Mouse (Mus musculus) myocyte (in vitro differentiated cells): Measurements from ENCODE around the gene Abca7. TPM values are rescaled to one million over a fixed set of nuclear protein-coding genes. Genes with fewer than 3 reads are reported as not detected.
A peak's percentile ranks its signal among the peaks of the same experiment; 100 is the strongest.

Experiments
- H3K27me3 ChIP-seq: one replicate; pipeline ENCODE4 v1.6.1; 2011; ENCODE audit not compliant: control insufficient read depth, insufficient read depth, insufficient read length
- H3K36me3 ChIP-seq: one replicate; pipeline ENCODE4 v1.6.1; 2011; ENCODE audit not compliant: control insufficient read depth, insufficient read depth
- H3K4me2 ChIP-seq: one replicate; pipeline ENCODE4 v1.6.1; 2011; ENCODE audit warnings: low read depth, control low read depth
- H3K4me3 ChIP-seq: one replicate; pipeline ENCODE4 v1.5.1; 2011; ENCODE audit warnings: mild to moderate bottlenecking, control low read depth, moderate library complexity
- H3K79me2 ChIP-seq: one replicate; pipeline ENCODE4 v1.6.1; 2011; ENCODE audit not compliant: control insufficient read depth, insufficient read depth
- H3ac ChIP-seq: one replicate; pipeline ENCODE4 v1.6.1; 2011; ENCODE audit not compliant: control insufficient read depth, insufficient read length
- CEBPB ChIP-seq: IDR thresholded peaks from 2 replicates; pipeline ENCODE4 v1.6.1; 2011; ENCODE audit warnings: mild to moderate bottlenecking, moderate library complexity; ENCODE audit not compliant: poor library complexity, insufficient read depth, severe bottlenecking
- E2F4 ChIP-seq: IDR thresholded peaks from one replicate; pipeline ENCODE4 v1.6.1; 2011; ENCODE audit warnings: mild to moderate bottlenecking, control low read depth, moderate library complexity; ENCODE audit not compliant: insufficient read depth
- MAX ChIP-seq: IDR thresholded peaks from one replicate; pipeline ENCODE4 v1.6.1; 2011; ENCODE audit warnings: low read depth, mild to moderate bottlenecking, control low read depth
- MYOD1 ChIP-seq, 3 experiments: IDR thresholded peaks; one replicate each; pipeline ENCODE4 v1.6.1; 2011; ENCODE audit warnings: control low read depth in 2 of 3, low read depth in 2 of 3, mild to moderate bottlenecking in 2 of 3, moderate library complexity in 1 of 3; ENCODE audit not compliant: insufficient read length in 2 of 3, control insufficient read depth in 1 of 3
- MYOG ChIP-seq, 3 experiments: IDR thresholded peaks; one replicate each; pipeline ENCODE4 v1.6.1; 2011; ENCODE audit warnings: control low read depth in 2 of 3, low read depth in 2 of 3, mild to moderate bottlenecking in 2 of 3; ENCODE audit not compliant: insufficient read length in 2 of 3, control insufficient read depth in 1 of 3, insufficient read depth in 1 of 3
- POLR2A ChIP-seq: IDR thresholded peaks from one replicate; pipeline ENCODE4 v1.6.1; 2011; ENCODE audit warnings: low read depth, mild to moderate bottlenecking, control low read depth, moderate library complexity; ENCODE audit not compliant: insufficient read length
- POLR2AphosphoS2 ChIP-seq: IDR thresholded peaks from one replicate; pipeline ENCODE4 v1.6.1; 2011; ENCODE audit warnings: low read depth, control low read depth; ENCODE audit not compliant: insufficient read length
- REST ChIP-seq: IDR thresholded peaks from one replicate; pipeline ENCODE4 v1.6.1; 2011; ENCODE audit warnings: mild to moderate bottlenecking, control low read depth, moderate library complexity; ENCODE audit not compliant: insufficient read depth, insufficient read length
- SRF ChIP-seq: IDR thresholded peaks from one replicate; pipeline ENCODE4 v1.6.1; 2011; ENCODE audit warnings: low read depth; ENCODE audit not compliant: control insufficient read depth, insufficient read length
- TCF12 ChIP-seq: IDR thresholded peaks from one replicate; pipeline ENCODE4 v1.6.1; 2011; ENCODE audit warnings: mild to moderate bottlenecking, control low read depth; ENCODE audit not compliant: poor library complexity, insufficient read depth, severe bottlenecking
- TCF3 ChIP-seq: IDR thresholded peaks from one replicate; pipeline ENCODE4 v1.6.1; 2011; ENCODE audit warnings: low read depth, control low read depth; ENCODE audit not compliant: insufficient read length
- USF1 ChIP-seq: IDR thresholded peaks from one replicate; pipeline ENCODE4 v1.6.1; 2011; ENCODE audit warnings: low read depth, mild to moderate bottlenecking, control low read depth, moderate library complexity
- polyA plus RNA-seq: library from polyadenylated mRNA; unstranded; fragments of >200 nt; fragmentation: generic; extraction: Trizol; gene quantifications from one replicate; pipeline ENCODE4 v1.2.1, GENCODE M21; 2012; ENCODE audit warnings: missing spikeins

The Abca7 gene
- polyA plus RNA-seq, 1 experiment, result 15.6 TPM

GRCm38 (mm10) chr10:80050885-80051617 lies 54.8 kb downstream of the Abca7 start:
- no peak for TF ChIP-seq TCF3
- TF ChIP-seq REST, result no peak
- no peak for TF ChIP-seq TCF12
- no peak for TF ChIP-seq MYOD1 (IDR thresholded peaks at IDR 0.05; ENCODE audit: control insufficient read depth in 1 of 3, insufficient read length in 2 of 3, low read depth in 2 of 3)
- TF ChIP-seq MAX, result no peak
- TF ChIP-seq USF1, result no peak
- TF ChIP-seq CEBPB, result no peak
- no peak for TF ChIP-seq POLR2AphosphoS2
- no peak for TF ChIP-seq SRF
- no peak for TF ChIP-seq E2F4
- no peak for TF ChIP-seq POLR2A
- TF ChIP-seq MYOG (IDR thresholded peaks at IDR 0.05; ENCODE audit: control insufficient read depth in 1 of 3, insufficient read depth in 1 of 3, insufficient read length in 2 of 3, low read depth in 2 of 3), result no peak

GRCm38 (mm10) chr10:80051618-80052373 lies 55.5 kb downstream of the Abca7 start:
- TF ChIP-seq TCF3, result peak; percentile 19
- TF ChIP-seq MYOD1 (IDR thresholded peaks at IDR 0.05; ENCODE audit: control insufficient read depth in 1 of 3, insufficient read length in 2 of 3, low read depth in 2 of 3), result peak in 2 of 3 experiments; percentile 54 to 84
- TF ChIP-seq SRF, result no peak
- TF ChIP-seq POLR2A, result peak; percentile 24
- TF ChIP-seq MYOG (IDR thresholded peaks at IDR 0.05; ENCODE audit: control insufficient read depth in 1 of 3, insufficient read depth in 1 of 3, insufficient read length in 2 of 3, low read depth in 2 of 3), result peak; percentile 22 to 91 (median 57)
- TF ChIP-seq USF1, result no peak
- Histone ChIP-seq H3K79me2 (peaks cover 23% of the 10 kb centered on the region), H3K4me2 (peak overlapping the region; percentile 74), H3K36me3 (peaks cover 5% of the 10 kb centered on the region), H3K4me3 (no peak overlapping the region), H3K27me3 (no peaks in the 10 kb centered on the region), H3ac (no peak overlapping the region)

More at GRCm38 (mm10) chr10:80050885-80051617, 54.8 kb downstream of the Abca7 start:
- H3K4me2 ChIP-seq, result peak overlapping the region; percentile 4
- H3K4me3 ChIP-seq, result no peak overlapping the region
- no peaks in the 10 kb centered on the region for H3K36me3 ChIP-seq
- no peaks in the 10 kb centered on the region for H3K27me3 ChIP-seq
- H3K79me2 ChIP-seq, result peaks cover 23% of the 10 kb centered on the region
- no peak overlapping the region for H3ac ChIP-seq

- H3K36me3 ChIP-seq, result peaks cover 8% of the 10 kb centered on the region
- H3K79me2 ChIP-seq, result peaks cover 23% of the 10 kb centered on the region
- no peak overlapping the region for H3ac ChIP-seq
- peak overlapping the region; percentile 96 for H3K4me3 ChIP-seq
- no peak for TF ChIP-seq CEBPB
- no peak for TF ChIP-seq POLR2AphosphoS2
- TF ChIP-seq SRF, result peak; percentile 26
- no peaks in the 10 kb centered on the region for H3K27me3 ChIP-seq
- H3K4me2 ChIP-seq, result peak overlapping the region; percentile 74
Measured at GRCm38 (mm10) chr10:80052374-80052764, 56.1 kb downstream of the Abca7 start.

- H3K79me2 ChIP-seq, result peaks cover 23% of the 10 kb centered on the region
- TF ChIP-seq E2F4 (no peak), USF1 (no peak), POLR2AphosphoS2 (peak; percentile 86), TCF3 (no peak), POLR2A (peak; percentile 57), MYOG (IDR thresholded peaks at IDR 0.05; ENCODE audit: control insufficient read depth in 1 of 3, insufficient read depth in 1 of 3, insufficient read length in 2 of 3, low read depth in 2 of 3) (peak in 1 of 3 experiments; percentile 12), CEBPB (no peak), TCF12 (no peak), MAX (no peak), SRF (peak; percentile 79), MYOD1 (IDR thresholded peaks at IDR 0.05; ENCODE audit: control insufficient read depth in 1 of 3, insufficient read length in 2 of 3, low read depth in 2 of 3) (peak in 1 of 3 experiments; percentile 22), REST (no peak)
- H3ac ChIP-seq, result peak overlapping the region; percentile 71
- peak overlapping the region; percentile 96 for H3K4me3 ChIP-seq
- peaks cover 8% of the 10 kb centered on the region for H3K36me3 ChIP-seq
- peak overlapping the region; percentile 74 for H3K4me2 ChIP-seq
- no peaks in the 10 kb centered on the region for H3K27me3 ChIP-seq
Measured at GRCm38 (mm10) chr10:80053259-80053780, 57.0 kb downstream of the Abca7 start.
